Mouse (Mus musculus) embryonic facial prominence, embryonic 13.5 days (tissue): ENCODE measurements around the gene Slc19a3. TPM values are rescaled to one million over a fixed set of nuclear protein-coding genes. Genes with fewer than 3 reads are reported as not detected.
"Not testable (repeated sequence)": the region's sequence is repeated elsewhere in the genome, so short reads cannot be mapped to it uniquely, and the experiment has no call there.

ENCODE experiments used
- ATAC-seq: fragments of 200-750 bp; cut with Nextera tagmentation; 2 replicates; pipeline ENCODE4 v1.8.0; 2017; ENCODE audit warnings: low read depth; ENCODE audit not compliant: insufficient number of reproducible peaks, insufficient read depth, low FRiP score, low TSS enrichment
- H3K27ac ChIP-seq: fragments of 300-500 bp; sonication (generic); 2 replicates; pipeline ENCODE4 v1.5.1; 2015; ENCODE audit warnings: moderate library complexity, mild to moderate bottlenecking, inconsistent platforms
- H3K27me3 ChIP-seq: fragments of 300-500 bp; sonication (generic); 2 replicates; pipeline ENCODE4 v1.6.1; 2015; ENCODE audit warnings: mild to moderate bottlenecking, inconsistent platforms
- H3K36me3 ChIP-seq: fragments of 300-500 bp; sonication (generic); 2 replicates; pipeline ENCODE4 v1.6.1; 2015; ENCODE audit warnings: mild to moderate bottlenecking, inconsistent platforms
- H3K4me1 ChIP-seq: fragments of 300-500 bp; sonication (generic); 2 replicates; pipeline ENCODE4 v1.6.1; 2015; ENCODE audit warnings: inconsistent platforms
- H3K4me2 ChIP-seq: fragments of 300-500 bp; sonication (generic); 2 replicates; pipeline ENCODE4 v1.6.1; 2015; ENCODE audit warnings: moderate library complexity, mild to moderate bottlenecking, inconsistent platforms
- H3K4me3 ChIP-seq: fragments of 300-500 bp; sonication (generic); 2 replicates; pipeline ENCODE4 v1.5.1; 2015; ENCODE audit warnings: mild to moderate bottlenecking, inconsistent platforms
- H3K9ac ChIP-seq: fragments of 300-500 bp; sonication (generic); 2 replicates; pipeline ENCODE4 v1.6.1; 2015; ENCODE audit warnings: mild to moderate bottlenecking, inconsistent platforms
- H3K9me3 ChIP-seq: fragments of 300-500 bp; sonication (generic); 2 replicates; pipeline ENCODE4 v1.6.1; 2016; ENCODE audit warnings: inconsistent platforms
- WGBS: fragments of 180-500 bp; shearing (Covaris S2); methylation state at CpG from one replicate; pipeline ENCODE4 v1.1.7; 2015; ENCODE audit warnings: mixed read lengths; 5-methylcytosine and 5-hydroxymethylcytosine counted together
- polyA plus RNA-seq: library from polyadenylated mRNA; unstranded; fragments of >200 nt; fragmentation: Nextera tagmentation; extraction: Ambion mirVana; gene quantifications from 2 replicates; pipeline ENCODE4 v1.2.1, GENCODE M21; 2015

Slc19a3 gene
- polyA plus RNA-seq, 1 experiment from 2014 or later, result 0.13 TPM

GRCm38 (mm10) chr1:83006218-83007179 is 31.7 kb downstream of the Slc19a3 start:
- 77% methylated on average over 8 of the region's 8 CpGs for WGBS
- H3K27ac ChIP-seq, result no peak overlapping the region
- no peak overlapping the region for H3K4me2 ChIP-seq
- no peaks in the 10 kb centered on the region for H3K27me3 ChIP-seq
- no peaks in the 10 kb centered on the region for H3K4me1 ChIP-seq
- no peak overlapping the region for H3K9ac ChIP-seq
- H3K36me3 ChIP-seq, result no peaks in the 10 kb centered on the region
- no peak for ATAC-seq
- no peak overlapping the region for H3K4me3 ChIP-seq
- no peaks in the 10 kb centered on the region for H3K9me3 ChIP-seq

GRCm38 (mm10) chr1:83000306-83000705 is 37.9 kb downstream of the Slc19a3 start, which contains the start of gene Gm47959:
Gene Gm47959, plus strand, starts transcription at chr1:83000548.
- H3K4me3 ChIP-seq, H3K27ac ChIP-seq, H3K27me3 ChIP-seq, H3K4me1 ChIP-seq, ATAC-seq, H3K4me2 ChIP-seq, H3K36me3 ChIP-seq, H3K9ac ChIP-seq, H3K9me3 ChIP-seq: not testable (repeated sequence)
- WGBS, result 95% methylated on average over 9 of the region's 9 CpGs

GRCm38 (mm10) chr1:82993947-82994346 is 44.3 kb downstream of the Slc19a3 start:
- 81% methylated on average over 3 of the region's 3 CpGs for WGBS
- no peaks in the 10 kb centered on the region for H3K9me3 ChIP-seq
- H3K4me2 ChIP-seq, result no peak overlapping the region
- no peak overlapping the region for H3K4me3 ChIP-seq
- no peaks in the 10 kb centered on the region for H3K36me3 ChIP-seq
- no peak for ATAC-seq
- no peaks in the 10 kb centered on the region for H3K4me1 ChIP-seq
- no peaks in the 10 kb centered on the region for H3K27me3 ChIP-seq
- H3K27ac ChIP-seq, result no peak overlapping the region
- no peak overlapping the region for H3K9ac ChIP-seq

DNA sequence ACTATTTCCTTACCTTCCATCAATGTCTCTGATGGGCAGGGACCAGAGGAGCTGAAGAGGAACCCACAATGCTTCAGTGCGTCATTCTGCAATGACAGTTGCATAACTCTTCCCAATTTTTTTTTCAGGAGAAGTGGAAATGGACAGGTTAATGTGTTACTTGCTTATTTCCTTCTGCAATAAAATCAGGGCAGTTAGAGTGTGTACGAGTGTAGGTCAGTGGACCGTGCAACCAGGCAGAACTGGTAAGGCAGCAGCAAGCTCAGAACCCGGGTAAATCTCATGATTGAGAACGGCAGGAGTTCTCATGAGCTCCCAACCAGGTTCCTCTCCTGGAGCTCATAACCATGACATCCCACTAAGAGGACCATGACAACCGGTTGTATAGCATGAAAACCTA is 46.2 kb downstream of the Slc19a3 start:
- Histone ChIP-seq H3K9ac (no peak overlapping the region), H3K4me3 (no peak overlapping the region)
- WGBS, result 91% methylated on average over 6 of the region's 6 CpGs

DNA sequence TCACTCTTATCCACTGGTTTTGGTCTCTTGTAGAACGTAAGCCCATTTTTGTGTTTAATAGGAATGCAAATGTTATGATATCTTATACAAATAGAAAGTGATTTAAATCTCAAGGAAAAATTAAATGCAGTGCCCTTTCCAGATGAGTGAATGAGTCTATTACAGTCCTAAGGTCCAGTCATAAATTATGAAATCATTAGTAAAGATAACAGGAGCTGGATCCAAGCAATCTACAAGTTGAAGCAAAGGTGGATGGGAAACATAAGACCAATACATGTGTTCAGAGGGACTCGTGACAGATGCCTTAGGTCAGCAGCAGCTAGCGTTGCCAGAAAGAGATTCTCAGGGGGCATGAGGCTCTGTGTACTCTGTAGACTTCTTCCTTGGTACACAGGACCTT is 46.7 kb downstream of the Slc19a3 start:
- 77% methylated on average over 3 of the region's 3 CpGs for WGBS
- Histone ChIP-seq H3K4me1 (no peaks in the 10 kb centered on the region), H3K4me3 (no peak overlapping the region), H3K4me2 (no peak overlapping the region), H3K27me3 (no peaks in the 10 kb centered on the region), H3K27ac (no peak overlapping the region), H3K9me3 (no peaks in the 10 kb centered on the region), H3K36me3 (no peaks in the 10 kb centered on the region), H3K9ac (no peak overlapping the region)
- no peak for ATAC-seq

More for the DNA sequence above, 46.2 kb downstream of the Slc19a3 start:
- H3K27ac ChIP-seq, result no peak overlapping the region
- no peak for ATAC-seq
- no peaks in the 10 kb centered on the region for H3K9me3 ChIP-seq
- no peaks in the 10 kb centered on the region for H3K4me1 ChIP-seq
- H3K27me3 ChIP-seq, result no peaks in the 10 kb centered on the region
- no peaks in the 10 kb centered on the region for H3K36me3 ChIP-seq
- no peak overlapping the region for H3K4me2 ChIP-seq

DNA sequence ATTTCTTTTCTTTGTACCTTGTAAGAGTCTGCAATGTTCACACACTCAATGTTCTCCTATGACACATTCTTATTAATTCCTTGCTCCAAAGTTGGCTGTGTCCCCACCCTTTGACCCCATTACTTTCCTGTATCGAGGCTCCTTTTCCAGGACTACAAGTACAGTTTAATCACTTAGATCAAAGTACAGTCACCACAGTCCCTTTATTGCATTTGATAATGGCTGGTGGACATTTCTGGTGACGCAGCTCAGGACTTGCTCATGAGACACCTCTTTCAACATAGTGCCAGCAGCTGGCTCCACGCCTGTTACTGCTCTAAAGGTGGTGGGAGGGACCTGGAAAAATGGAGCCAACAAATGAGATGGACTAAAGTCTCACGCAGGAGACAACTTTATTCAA is 47.2 kb downstream of the Slc19a3 start:
- H3K9ac ChIP-seq, result no peak overlapping the region
- 72% methylated on average over 4 of the region's 4 CpGs for WGBS
- ATAC-seq, result no peak

GRCm38 (mm10) chr1:82987530-82988198 is 50.6 kb downstream of the Slc19a3 start:
- no peak overlapping the region for H3K4me2 ChIP-seq
- WGBS, result 33% methylated on average over 4 of the region's 4 CpGs
- no peaks in the 10 kb centered on the region for H3K9me3 ChIP-seq
- ATAC-seq, result no peak
- H3K27me3 ChIP-seq, result no peaks in the 10 kb centered on the region
- H3K4me1 ChIP-seq, result no peaks in the 10 kb centered on the region
- H3K27ac ChIP-seq, result no peak overlapping the region
- H3K36me3 ChIP-seq, result no peaks in the 10 kb centered on the region
- no peak overlapping the region for H3K4me3 ChIP-seq
- no peak overlapping the region for H3K9ac ChIP-seq

More for the DNA sequence above, 47.2 kb downstream of the Slc19a3 start:
- no peak overlapping the region for H3K4me2 ChIP-seq
- H3K27ac ChIP-seq, result no peak overlapping the region
- H3K4me1 ChIP-seq, result no peaks in the 10 kb centered on the region
- no peaks in the 10 kb centered on the region for H3K9me3 ChIP-seq
- no peaks in the 10 kb centered on the region for H3K27me3 ChIP-seq
- no peak overlapping the region for H3K4me3 ChIP-seq
- H3K36me3 ChIP-seq, result no peaks in the 10 kb centered on the region

GRCm38 (mm10) chr1:82986738-82987137 is 51.5 kb downstream of the Slc19a3 start:
- Histone ChIP-seq H3K9me3 (no peaks in the 10 kb centered on the region), H3K27me3 (no peaks in the 10 kb centered on the region), H3K4me2 (no peak overlapping the region), H3K27ac (no peak overlapping the region), H3K9ac (no peak overlapping the region), H3K4me3 (no peak overlapping the region), H3K36me3 (no peaks in the 10 kb centered on the region), H3K4me1 (no peaks in the 10 kb centered on the region)
- ATAC-seq, result no peak
- 93% methylated on average over 6 of the region's 6 CpGs for WGBS

GRCm38 (mm10) chr1:82977840-82978239 is 60.4 kb downstream of the Slc19a3 start:
- Histone ChIP-seq H3K4me3 (no peak overlapping the region), H3K9ac (no peak overlapping the region), H3K36me3 (no peaks in the 10 kb centered on the region), H3K4me1 (no peaks in the 10 kb centered on the region), H3K27ac (no peak overlapping the region), H3K4me2 (no peak overlapping the region), H3K9me3 (no peaks in the 10 kb centered on the region), H3K27me3 (no peaks in the 10 kb centered on the region)
- ATAC-seq, result no peak

DNA sequence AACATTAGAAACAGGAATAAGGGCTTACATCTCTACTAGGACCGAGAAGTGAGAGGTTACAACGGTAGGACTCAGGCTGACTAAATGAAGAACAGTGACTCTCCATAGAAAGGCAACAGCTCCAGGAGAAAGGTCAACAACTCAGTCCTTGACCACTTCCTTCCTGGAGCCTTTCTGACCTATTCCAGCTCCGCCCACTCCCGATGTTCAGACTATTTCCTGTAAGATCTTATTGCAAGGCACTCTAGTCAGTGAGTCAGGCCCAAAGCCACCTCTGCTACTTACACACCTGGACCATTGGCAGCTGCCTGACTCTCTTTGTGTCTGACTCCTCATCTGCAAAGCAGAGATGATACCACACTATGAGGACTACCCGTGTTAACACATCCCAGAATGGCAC is 62.5 kb downstream of the Slc19a3 start:
- Histone ChIP-seq H3K9me3 (no peaks in the 10 kb centered on the region), H3K27ac (no peak overlapping the region), H3K9ac (no peak overlapping the region), H3K36me3 (no peaks in the 10 kb centered on the region), H3K4me2 (no peak overlapping the region), H3K4me3 (no peak overlapping the region), H3K27me3 (no peaks in the 10 kb centered on the region), H3K4me1 (no peaks in the 10 kb centered on the region)
- 71% methylated on average over 5 of the region's 5 CpGs for WGBS
- ATAC-seq, result no peak

DNA sequence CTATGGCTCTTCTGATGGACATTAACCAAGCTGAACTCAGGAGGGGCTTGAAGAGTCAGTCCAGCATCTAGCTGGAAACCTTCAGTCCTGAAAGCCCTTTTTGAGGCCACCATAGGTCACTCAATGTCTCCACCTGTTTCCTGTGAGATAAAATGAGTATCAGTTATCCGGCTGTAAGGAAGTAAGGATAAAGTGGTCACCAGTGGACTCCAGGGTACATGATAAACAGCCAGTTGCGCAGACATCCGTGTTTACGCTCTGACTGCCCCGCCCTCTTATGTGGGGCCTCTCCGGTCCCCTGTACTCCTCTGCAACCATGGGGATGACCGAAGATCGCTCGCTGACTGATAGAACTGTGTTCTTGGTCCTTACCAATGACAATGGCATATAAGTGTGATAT is 63.9 kb downstream of the Slc19a3 start:
- H3K27me3 ChIP-seq, result no peaks in the 10 kb centered on the region
- no peaks in the 10 kb centered on the region for H3K9me3 ChIP-seq
- WGBS, result 85% methylated on average over 9 of the region's 9 CpGs
- no peaks in the 10 kb centered on the region for H3K4me1 ChIP-seq
- H3K27ac ChIP-seq, result no peak overlapping the region
- no peak overlapping the region for H3K4me3 ChIP-seq
- ATAC-seq, result no peak
- no peak overlapping the region for H3K4me2 ChIP-seq
- H3K36me3 ChIP-seq, result no peaks in the 10 kb centered on the region
- no peak overlapping the region for H3K9ac ChIP-seq

DNA sequence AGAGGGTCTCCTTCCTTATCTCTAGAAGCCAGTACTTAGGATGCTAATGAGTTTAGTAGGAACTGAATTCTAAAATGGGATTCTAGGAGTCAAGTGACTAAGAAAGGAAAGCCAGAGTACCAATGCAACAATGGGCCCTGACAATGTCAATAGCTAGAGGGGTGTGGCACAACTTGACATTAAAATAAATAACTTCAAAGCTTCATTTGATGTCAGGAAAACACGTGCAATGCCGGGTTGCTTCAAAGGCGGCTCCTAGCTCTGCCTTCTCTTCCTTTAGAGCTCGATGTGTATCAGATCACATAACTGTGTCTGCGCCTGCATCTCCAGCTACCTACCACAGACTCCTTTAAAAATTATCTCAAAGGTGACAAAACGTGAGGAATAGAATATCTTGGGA is 64.3 kb downstream of the Slc19a3 start:
- no peak overlapping the region for H3K27ac ChIP-seq
- no peak overlapping the region for H3K4me2 ChIP-seq
- no peaks in the 10 kb centered on the region for H3K9me3 ChIP-seq
- H3K4me1 ChIP-seq, result no peaks in the 10 kb centered on the region
- H3K27me3 ChIP-seq, result no peaks in the 10 kb centered on the region
- no peak overlapping the region for H3K9ac ChIP-seq
- WGBS, result 67% methylated on average over 6 of the region's 6 CpGs
- ATAC-seq, result no peak
- no peaks in the 10 kb centered on the region for H3K36me3 ChIP-seq
- H3K4me3 ChIP-seq, result no peak overlapping the region
